Mouse (Mus musculus): ENCODE data around the gene Kcna7. TPM values are rescaled to one million over a fixed set of nuclear protein-coding genes. Genes with fewer than 3 reads are reported as not detected.

Gene Kcna7
- total RNA-seq, 2 experiments from 2014 or later, result 3.2 to 3.7 TPM

DNA sequence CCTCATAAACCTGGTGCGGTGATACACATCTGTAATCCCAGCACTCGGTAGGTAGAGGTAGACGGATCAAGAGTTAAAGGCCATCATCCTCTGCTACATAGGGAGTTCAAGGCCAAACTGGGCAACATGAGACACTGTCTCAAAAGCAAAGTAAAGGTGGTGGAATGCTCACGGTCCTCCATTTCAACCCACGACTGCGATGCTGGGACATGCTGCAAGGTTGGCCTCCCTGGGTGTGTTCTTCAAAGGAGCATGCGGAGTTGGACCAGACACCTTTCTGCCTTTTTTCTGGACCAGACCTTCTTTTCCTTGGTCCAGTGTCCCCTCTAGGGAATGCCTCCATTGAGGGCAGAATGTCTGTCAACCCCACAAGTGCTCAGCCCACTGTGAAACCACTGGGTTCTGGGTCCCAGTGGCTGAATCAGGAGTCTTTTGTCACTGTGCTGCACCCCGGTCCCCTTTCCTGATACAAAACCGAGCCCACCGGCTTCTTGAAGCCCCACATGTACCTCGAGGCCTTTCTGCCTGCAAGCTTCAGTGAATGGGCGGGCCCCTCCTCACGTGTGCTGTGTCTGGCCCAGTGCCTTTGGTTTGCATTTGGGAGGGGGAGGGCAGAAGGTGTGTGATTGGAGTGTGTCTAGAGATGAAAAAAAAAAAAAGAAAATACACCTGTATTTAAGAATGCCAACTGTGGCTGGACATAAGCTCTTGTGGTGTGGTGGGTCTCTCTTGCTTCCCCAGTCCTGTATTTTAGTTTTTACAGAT, 50.7 kb downstream of the Kcna7 start:
- intact Hi-C loops (cut with DNase I), result no loop called here
- no peak for DNase-seq (ENCODE audit: low spot score)

DNA sequence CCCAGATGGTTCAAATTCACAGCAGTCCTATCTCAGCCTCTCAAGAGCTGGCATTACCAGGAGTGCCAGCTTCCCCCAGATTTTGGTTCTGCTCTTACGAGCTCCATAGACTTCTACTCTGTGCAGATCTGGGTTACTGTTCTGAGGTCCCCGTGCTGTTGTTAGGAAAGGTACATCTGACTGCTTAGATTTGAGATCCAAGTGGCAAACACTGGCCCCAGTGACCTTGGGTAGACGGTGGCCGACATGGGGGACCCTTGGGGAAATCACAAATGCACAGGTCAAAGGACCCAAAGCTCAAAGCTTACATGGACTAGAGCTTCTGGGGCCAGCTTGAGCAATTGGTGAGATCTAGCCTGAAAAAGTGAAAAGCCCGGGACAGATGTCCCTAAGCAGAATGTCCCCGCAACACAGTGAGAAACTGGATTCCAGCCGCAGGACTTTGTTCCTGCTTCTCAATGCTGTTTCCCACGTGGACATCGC, 51.3 kb downstream of the Kcna7 start:
- intact Hi-C loops (cut with DNase I), result no loop called here
- DNase-seq (ENCODE audit: low spot score), result no peak

DNA sequence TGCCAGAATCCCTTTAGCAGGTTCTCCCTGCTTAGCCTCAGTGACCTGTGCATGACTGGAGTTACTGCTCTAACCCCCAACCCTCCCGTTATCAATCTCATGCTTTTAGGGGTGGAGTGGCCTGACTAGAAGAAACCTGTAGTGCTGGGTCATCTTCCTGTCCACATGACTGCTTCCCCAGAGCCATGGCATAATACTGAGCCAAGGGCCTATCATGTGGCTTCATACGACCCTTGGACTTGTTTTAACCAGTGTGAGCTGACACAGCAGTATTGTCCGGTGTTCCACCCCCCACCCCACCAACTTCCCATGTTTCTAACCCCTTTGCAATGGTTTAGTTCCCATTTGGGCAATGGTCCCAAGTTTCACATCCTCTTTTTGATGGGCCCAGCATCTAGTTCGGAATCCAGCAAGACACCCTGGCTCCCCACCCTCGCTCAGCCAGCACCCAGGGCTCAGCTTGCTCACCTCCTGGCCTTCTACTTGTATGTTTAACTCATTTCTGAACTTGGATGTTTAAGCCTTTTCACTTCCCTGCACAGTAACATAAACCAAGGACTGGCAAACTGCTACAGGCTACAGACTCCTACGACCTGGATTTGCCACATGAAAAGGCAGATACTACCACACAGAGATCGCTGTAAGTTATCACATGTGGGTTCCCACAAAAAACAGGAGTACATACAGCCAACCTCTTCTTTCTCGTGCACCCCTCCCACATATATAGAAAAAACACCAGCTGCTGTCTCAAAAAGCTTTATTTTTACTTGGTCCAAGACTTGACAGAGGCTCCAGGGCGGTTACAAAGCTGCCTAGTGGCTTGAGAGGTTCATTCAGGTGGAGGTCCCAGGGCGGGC, 52.0 kb downstream of the Kcna7 start:
- intact Hi-C loops (cut with DNase I), result no loop called here
- DNase-seq (ENCODE audit: low spot score), result no peak

- peak; percentile 72 for DNase-seq (ENCODE audit: low spot score)
- intact Hi-C loops (cut with DNase I), result no loop called here
Observed at GRCm38 (mm10) chr7:45458748-45459563, 53.5 kb downstream of the Kcna7 start.

Small RNA genes lying within 50 kb of the gene (microRNA-seq; reads per million reads assigned to microRNA genes)
- not detected for gene Gm22133

Other genes with a start within 250 kb of the Kcna7 start
- 10 to 100 TPM; 18.1 to 18.7 TPM for gene Slc17a7, start 241.7 kb upstream of the Kcna7 start, total RNA-seq (2021)
- gene Gfy, start 226.1 kb upstream of the Kcna7 start, total RNA-seq (2021), result not detected
- not detected for gene Pth2, start 224.7 kb upstream of the Kcna7 start, total RNA-seq (2021)
- gene Ccdc155, start 200.8 kb upstream of the Kcna7 start, total RNA-seq (2021), result not detected
- not detected for gene Dkkl1, start 193.5 kb upstream of the Kcna7 start, total RNA-seq (2021)
- 10 to 100 TPM in 1 of 2 experiments, 1 to 10 TPM in 1; 7.0 to 12.0 TPM for gene Tead2, start 189.9 kb upstream of the Kcna7 start, total RNA-seq (2021)
- 1 to 10 TPM; 2.9 to 3.2 TPM for gene Cd37, start 166.5 kb upstream of the Kcna7 start, total RNA-seq (2021)
- gene Slc6a16, start 164.6 kb upstream of the Kcna7 start, total RNA-seq (2021), result not detected
- not detected for gene Slc6a21, start 128.1 kb upstream of the Kcna7 start, total RNA-seq (2021)
- gene Trpm4, start 71.9 kb upstream of the Kcna7 start, total RNA-seq (2021), result 10 to 100 TPM; 23.5 to 25.0 TPM
- gene Hrc, start 70.4 kb upstream of the Kcna7 start, total RNA-seq (2021), result 100 to 1,000 TPM; 773 to 825 TPM
- gene Ppfia3, start 38.6 kb upstream of the Kcna7 start, total RNA-seq (2021), result under 1 TPM; 0.18 to 0.25 TPM
- gene Lin7b, start 35.1 kb upstream of the Kcna7 start, total RNA-seq (2021), result 1 to 10 TPM; 1.8 to 2.0 TPM
- gene Snrnp70, start 9.9 kb upstream of the Kcna7 start, total RNA-seq (2021), result 100 to 1,000 TPM; 110 to 111 TPM
- under 1 TPM; 0.14 to 0.39 TPM for gene Ntf5, start 8.0 kb downstream of the Kcna7 start, total RNA-seq (2021)
- not detected for gene Lhb, start 15.2 kb downstream of the Kcna7 start, total RNA-seq (2021)
- 10 to 100 TPM; 93.1 to 98.1 TPM for gene Gys1, start 29.2 kb downstream of the Kcna7 start, total RNA-seq (2021)
- 10 to 100 TPM; 28.5 to 29.3 TPM for gene Ruvbl2, start 32.4 kb downstream of the Kcna7 start, total RNA-seq (2021)
- gene Ftl1, start 54.2 kb downstream of the Kcna7 start, total RNA-seq (2021), result 100 to 1,000 TPM; 210 to 232 TPM
- gene Bax, start 61.2 kb downstream of the Kcna7 start, total RNA-seq (2021), result 10 to 100 TPM; 24.7 to 26.7 TPM
- gene Tulp2, start 76.2 kb downstream of the Kcna7 start, total RNA-seq (2021), result not detected
- gene Gm45808, start 81.2 kb downstream of the Kcna7 start, total RNA-seq (2021), result 1 to 10 TPM; 4.0 to 5.1 TPM
- gene Dhdh, start 83.2 kb downstream of the Kcna7 start, total RNA-seq (2021), result 1 to 10 TPM; 5.9 to 6.7 TPM
- gene Nucb1, start 104.8 kb downstream of the Kcna7 start, total RNA-seq (2021), result 100 to 1,000 TPM; 126 to 129 TPM
- 10 to 100 TPM; 22.7 to 23.9 TPM for gene Ppp1r15a, start 120.6 kb downstream of the Kcna7 start, total RNA-seq (2021)
- 1 to 10 TPM; 2.2 to 4.7 TPM for gene Plekha4, start 120.7 kb downstream of the Kcna7 start, total RNA-seq (2021)
- under 1 TPM; 0.18 to 0.59 TPM for gene Hsd17b14, start 149.2 kb downstream of the Kcna7 start, total RNA-seq (2021)
- gene Bcat2, start 164.5 kb downstream of the Kcna7 start, total RNA-seq (2021), result 100 to 1,000 TPM; 188 to 200 TPM
- gene Fgf21, start 209.8 kb downstream of the Kcna7 start, total RNA-seq (2021), result not detected
- not detected for gene Fut1, start 211.6 kb downstream of the Kcna7 start, total RNA-seq (2021)
- under 1 TPM; 0.21 to 0.39 TPM for gene Izumo1, start 216.2 kb downstream of the Kcna7 start, total RNA-seq (2021)
- 10 to 100 TPM; 26.3 to 33.6 TPM for gene Rasip1, start 221.8 kb downstream of the Kcna7 start, total RNA-seq (2021)
- gene Mamstr, start 234.3 kb downstream of the Kcna7 start, total RNA-seq (2021), result 1 to 10 TPM; 6.0 to 8.4 TPM